Mouse (Mus musculus) retina, embryonic 14.5 days (tissue): Measurements from ENCODE around the gene B4galnt4.
"Not testable (repeated sequence)": the region's sequence is repeated elsewhere in the genome, so short reads cannot be mapped to it uniquely, and the experiment has no call there.

Experiments
- DNase-seq: peaks from one replicate; pipeline ENCODE4 v3.0.0-alpha.2; 2015; ENCODE audit warnings: low spot score

B4galnt4 gene

DNA sequence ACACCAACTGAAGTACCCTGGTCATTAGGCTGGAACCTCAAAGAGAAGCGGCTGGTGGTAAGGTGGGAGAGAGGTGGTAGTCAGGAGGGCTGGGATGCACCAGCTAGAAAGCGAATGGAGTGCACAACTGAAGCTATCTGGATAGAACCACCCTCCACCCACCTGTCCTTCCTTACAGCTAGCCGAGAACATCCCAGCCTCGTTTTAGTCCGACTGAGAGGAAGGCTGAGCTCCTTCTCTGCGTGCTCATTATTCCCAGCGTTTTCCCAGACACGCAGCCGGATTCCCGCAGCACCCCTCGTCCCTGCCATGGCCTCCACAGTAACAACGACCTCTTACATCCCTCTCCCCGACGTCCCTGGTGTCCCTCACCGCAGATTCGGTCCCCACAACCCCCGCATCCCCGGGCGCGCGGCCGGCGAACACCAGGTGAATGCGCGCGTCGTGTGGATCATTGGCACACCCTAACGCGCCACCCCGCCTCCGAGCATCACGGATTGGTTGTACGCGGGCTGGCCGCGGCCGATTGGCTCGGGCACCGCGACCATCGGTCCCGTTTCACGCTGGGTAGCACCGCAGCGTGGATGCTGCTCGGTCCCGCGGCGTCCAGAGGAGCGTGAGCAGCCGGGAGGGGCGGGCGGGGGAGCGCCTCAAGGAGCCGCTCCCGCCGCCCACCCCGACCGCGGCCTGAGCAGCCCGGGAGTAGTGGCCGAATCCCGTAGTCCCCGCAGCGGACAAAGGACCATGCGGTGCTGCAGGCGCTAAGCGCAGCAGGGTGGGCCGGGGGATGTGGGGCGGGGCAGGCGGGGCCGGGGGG is at the start of gene B4galnt4:
Gene B4galnt4, plus strand, starts transcription at position 679 of the 817 bp plus-strand sequence.
- peak; percentile 87 for DNase-seq

DNA sequence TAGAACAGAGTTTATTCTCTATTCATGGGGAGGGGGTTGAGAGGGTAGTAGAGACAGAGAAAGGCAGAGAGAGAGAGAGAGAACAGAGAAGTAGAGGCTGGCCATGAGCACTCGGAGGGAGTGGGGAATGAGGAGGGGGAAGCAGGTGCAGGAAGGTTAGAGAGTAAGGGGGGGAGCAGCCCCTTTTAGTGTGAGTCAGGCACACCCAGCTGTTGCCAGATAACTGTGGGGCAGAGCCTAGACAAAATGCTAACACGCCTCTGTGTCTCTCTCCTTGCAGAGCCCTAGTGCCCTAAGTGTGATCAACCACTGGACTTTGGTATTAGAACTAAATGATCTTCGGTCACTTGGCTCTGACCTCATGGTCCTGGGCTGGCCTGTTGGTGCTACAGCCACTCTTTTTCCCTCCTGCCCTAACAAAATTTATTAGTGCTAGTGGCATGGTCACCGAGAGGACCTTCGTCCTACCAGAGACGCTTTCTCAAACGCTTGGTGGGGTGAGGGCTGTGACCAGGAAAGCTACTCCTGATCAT is 49.6 kb upstream of the B4galnt4 start:
- DNase-seq = no peak

DNA sequence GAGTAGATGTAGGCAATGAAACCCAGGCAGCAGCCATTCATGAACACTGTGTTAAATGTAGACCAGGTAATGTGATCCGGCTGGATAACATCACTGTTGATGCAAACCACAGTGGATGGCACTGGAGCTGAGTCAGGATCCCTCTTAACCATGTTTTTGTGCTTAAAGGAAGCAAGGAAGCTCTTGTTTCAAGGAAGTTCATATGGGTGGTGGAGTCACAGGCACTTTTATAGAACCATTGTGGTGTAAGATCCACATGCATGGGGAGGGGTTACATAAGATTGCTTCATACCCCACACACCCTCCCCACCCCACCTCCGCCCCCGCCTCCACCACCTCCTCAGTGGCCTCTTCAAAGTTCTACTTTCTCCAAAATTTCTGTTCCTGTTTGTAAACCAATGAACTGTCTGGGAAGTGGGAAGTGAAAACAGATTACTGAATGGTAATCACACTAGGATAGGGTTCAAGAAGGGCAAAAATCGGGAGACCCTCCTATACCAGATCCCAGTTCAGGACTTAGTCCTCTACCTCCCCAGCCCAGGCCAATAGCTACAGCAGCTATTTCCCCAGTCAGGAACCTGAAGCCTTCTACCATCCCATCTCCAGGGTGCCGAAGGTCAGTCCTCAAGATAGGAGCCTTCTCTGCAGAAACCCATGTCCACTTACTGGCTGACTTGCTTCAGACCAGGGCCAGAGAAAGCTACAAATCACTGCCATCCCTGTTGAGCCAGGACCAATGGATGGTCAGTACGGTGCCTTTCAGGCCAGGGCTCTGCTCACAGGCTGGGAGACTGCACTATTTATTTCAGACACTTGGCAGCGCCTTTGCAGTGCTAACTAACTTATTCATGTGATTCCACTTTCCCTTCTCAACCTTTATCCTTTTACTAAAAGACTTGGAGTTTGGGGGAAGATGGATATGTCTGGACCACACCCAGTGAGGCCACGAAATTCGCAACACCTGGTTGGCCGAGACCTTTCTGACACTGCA is 43.9 kb upstream of the B4galnt4 start:
- no peak for DNase-seq

DNA sequence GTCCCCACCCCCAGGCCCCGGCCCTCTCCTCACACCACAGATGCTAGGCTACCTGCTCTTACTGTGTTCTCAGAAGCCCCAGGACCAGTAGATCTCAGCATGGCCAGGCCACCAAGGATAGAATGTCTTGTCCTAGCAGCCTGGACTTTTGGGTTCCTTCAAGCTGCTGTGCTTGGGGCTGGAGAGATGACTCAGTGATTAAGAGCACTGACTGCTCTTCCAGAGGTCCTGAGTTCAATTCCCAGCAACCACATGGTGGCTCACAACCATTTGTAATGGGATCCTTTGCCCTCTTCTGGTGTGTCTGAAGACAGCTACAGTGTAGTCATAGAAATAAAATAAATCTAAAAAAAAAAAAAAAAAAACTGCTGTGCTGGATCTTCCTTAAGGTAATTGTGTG is 43.1 kb upstream of the B4galnt4 start, which contains the start of gene Ifitm6:
Gene Ifitm6, minus strand, starts transcription at position 101 of the 400 bp plus-strand sequence.
- not testable (repeated sequence) for DNase-seq

DNA sequence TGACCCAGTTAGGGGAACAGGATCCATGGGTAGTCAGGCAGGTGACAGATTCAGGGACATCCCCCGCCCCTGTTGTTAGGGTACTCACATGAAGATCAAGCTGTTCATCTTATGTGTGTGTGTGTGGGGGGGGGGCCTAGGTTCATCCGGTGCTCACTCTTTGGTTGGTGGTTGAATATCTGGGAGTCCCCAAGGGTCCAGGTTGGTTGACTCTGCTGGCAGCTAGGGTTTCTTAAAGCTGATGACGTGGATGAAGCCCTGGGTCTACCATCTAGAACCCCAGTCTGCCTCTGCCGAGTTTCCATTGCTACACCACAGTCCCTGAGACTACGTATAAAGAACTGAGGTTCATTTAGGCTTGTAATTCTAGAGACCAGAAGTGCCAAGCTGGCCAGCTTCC is 41.9 kb upstream of the B4galnt4 start:
- no peak for DNase-seq

DNA sequence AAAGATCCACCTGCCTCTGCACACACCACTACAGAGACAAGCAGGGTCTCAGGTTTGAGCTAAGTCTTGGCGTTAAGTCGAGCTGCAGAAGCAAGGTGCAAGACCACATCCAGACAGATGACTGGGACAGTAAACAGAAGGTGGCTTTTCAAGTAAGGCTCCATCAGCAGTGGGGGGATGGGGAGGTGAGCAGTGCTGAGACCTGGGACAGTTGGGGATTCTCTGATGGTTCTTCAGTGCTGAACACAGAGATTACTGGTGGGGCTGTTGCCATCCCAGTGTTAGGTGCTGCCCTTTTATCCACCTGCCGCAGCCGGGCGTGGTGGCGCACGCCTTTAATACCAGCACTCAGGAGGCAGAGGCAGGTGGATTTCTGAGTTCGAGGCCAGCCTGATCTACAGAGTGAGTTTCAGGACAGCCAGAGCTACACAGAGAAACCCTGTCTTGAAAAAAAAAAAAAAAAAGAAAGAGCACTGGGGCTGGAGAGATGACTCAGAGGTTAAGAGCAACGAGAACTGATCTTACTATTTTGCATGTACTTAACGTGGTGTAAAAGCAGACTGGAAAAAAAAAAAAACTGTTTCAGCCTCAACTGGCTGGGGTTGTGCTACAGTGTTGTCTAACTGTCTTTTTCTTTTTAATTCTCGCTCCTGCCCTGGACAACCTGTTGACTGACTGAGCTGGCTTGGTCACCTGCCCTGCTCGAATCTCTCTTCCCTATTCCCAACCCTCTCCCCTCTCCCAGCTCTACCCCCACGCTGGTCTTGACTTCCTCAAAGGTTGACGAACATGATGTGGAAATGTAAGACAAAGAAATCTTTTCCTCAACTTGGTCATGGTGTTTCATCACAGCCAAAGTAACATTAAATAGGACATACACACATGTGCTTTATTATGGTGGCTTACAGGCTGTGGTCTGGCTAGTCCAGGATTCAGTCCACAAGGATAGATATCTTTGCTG is 39.1 kb upstream of the B4galnt4 start:
- DNase-seq = no peak

DNA sequence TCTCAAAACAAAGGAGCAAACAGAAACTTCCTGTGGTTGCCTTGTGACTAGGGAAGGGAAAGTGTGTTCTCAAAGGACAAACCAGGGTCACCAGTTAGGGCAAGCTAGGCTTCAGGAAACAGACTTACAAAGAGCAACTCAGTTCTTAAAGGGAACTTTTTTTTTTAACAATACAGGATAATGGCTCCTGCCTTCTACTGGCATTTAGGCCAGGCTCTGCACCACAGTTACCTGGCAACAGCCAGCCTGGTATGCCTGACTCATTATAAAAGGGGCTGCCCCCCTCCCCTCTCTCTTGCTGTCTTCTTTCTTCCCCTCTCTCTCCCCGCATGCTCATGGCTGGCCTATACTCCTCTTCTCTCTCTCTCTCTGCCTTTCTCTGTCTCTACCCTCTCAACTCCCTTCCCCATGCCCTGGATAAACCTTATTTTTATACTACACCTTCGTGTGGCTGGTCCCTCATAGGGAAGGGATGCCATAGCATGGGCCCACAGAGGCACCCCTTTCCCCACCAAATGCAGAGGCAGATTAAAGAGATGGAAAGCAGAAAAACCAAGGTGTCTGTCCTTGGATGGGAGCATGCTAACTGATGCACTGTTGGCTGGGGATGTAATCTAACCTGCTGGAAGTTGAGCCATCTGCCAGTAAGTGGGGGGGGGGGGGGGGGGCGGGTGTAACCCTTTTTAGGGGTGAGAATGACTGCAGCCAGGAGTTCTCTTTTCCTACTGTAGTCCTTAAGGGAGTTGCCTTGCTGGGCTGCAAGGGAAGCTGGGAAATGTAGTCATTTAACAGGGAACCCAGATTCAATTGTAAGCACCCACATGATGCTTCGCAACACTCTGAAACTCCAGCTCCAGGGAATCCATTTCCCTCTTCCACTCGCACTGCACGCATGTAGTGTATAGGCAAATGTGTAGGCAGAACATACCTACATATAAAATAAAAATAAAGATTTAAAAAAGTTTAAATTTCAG is 35.8 kb upstream of the B4galnt4 start:
- DNase-seq = peak; percentile 30

DNA sequence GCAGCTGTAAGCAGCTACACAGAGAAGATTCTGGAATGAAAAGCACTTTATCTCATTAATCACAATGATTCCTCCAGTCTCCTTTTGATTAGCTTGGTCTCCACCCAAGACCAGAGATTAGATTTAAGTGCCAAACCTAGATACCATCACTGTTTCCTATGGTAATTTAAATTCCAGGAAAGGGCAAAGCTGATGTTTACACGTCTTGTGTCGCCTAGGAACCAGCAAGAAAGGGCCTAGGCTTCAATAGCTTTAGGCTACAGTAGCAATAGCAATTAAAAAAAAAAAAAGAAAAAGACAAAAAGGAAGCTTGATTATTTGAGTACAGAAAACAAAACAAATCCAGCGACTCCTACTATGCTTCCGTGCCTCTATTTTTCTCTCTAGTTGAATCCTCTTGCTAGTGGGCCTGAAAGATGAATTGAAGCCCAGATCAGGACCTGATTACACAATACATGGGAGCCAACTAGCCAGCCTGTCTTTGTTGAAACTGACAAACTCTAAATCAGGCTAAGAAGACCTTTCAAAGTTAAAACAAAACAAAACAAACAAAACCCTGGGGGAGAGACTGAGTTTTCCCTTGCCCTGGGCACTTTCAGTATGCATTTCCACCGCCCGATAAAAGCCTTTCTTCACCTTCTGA is 34.7 kb upstream of the B4galnt4 start:
- no peak for DNase-seq

DNA sequence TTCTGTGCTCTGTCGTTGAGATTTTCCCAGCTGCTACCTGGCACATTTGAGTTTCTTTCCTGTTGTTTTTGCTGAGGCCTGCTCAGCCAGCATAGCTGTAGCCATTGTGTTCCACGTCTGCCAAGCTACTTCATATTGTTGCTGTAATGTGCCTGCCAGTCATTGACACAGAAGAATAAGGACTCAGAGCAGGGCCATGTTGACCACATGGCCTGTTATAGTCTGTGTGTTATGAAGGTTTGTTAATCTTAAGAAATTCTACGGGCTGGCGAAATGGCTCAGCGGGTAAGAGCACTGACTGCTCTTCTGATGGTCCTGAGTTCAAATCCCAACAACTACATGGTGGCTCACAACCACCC is 34.2 kb upstream of the B4galnt4 start:
- DNase-seq = no peak

DNA sequence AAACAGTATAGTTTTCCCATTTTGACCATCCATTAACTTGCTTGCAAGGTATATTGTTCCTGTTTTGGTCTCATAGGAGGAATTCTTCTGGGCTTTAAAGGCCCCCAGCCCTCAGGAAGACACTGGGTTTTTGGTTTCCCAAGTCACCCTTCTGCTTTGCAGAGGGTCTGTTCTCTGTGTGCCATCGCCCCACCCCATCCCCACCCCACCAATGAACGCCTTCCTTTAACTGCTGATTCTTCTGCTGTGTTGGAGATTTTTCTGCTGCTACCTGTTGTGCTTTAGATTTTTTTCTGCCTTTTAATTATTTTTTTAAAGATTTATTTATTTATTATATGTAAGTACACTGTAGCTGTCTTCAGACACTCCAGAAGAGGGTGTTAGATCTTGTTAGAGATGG is 32.1 kb upstream of the B4galnt4 start, which contains the start of gene Gm17387:
Gene Gm17387, plus strand, starts transcription at position 301 of the 400 bp plus-strand sequence.
- no peak for DNase-seq

DNA sequence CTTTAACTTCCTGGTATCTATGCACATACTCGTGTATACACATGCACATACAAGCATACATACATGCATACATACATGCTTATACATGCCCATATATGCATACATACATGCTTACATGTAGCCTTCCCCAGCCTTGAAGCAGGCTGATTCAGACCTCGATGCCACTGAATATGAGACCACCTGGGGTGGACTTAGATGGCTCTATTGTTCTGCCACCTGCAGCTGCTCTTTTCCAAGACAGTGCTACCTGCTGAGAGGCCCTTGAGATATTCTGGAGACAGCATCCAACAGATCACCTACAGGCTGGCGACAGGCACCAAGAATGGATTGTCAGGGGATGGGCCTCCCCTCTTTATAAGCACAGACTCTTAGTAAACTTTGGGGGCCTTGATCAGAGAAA is 30.5 kb upstream of the B4galnt4 start:
- no peak for DNase-seq

DNA sequence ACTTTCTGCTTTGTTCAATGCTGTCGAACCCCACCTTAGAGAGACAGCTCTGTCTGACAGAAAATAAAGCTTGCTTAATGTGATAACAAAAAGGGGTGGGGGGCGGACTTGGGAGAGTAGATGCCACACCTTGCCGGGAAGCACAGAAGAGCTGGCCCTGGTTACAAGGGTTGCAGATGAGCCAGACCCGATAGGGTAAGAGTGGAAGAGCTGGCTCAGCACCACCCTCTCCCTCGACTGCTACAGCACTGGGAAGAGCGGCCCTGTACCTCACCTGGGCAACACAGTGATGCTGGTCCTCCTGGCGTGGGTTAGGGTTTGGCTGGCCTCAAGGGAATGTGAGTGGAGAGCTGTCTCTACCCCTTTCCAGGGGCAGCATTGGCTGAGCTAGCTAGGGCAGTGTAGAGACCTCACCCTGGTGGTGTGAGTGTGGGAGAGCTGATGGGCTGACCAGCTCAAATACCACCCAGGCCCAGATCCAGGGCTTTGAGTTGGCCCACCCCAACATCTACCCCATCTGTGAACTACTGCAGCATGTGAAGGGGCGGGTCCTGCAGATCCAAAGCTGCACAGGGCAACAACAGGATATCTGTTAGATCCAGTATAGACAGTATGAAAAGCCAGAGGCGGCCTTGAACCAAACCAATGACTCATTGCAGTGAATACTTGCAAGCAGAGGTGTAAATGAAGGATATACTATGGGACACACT is 28.3 kb upstream of the B4galnt4 start:
- DNase-seq = no peak

DNA sequence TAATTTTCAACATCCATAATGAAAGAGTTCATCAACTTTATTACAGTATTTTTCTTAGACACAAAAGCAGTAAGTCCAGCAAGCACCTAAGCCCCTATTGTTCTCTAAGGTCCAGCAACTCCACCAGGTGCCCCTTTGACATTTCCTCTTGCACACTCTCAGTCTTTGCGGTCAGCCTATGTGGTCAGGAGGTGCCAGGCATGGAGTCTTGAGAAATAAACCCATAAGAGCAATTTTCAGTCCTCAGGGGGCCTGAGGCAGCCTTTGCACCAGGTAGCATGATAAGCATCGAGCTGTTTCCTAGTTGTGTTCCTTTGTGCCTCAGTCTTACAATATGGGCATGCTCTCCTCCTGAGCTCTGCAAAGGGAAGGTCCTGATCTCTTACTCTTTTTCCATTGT is 24.3 kb upstream of the B4galnt4 start:
- not testable (repeated sequence) for DNase-seq

DNA sequence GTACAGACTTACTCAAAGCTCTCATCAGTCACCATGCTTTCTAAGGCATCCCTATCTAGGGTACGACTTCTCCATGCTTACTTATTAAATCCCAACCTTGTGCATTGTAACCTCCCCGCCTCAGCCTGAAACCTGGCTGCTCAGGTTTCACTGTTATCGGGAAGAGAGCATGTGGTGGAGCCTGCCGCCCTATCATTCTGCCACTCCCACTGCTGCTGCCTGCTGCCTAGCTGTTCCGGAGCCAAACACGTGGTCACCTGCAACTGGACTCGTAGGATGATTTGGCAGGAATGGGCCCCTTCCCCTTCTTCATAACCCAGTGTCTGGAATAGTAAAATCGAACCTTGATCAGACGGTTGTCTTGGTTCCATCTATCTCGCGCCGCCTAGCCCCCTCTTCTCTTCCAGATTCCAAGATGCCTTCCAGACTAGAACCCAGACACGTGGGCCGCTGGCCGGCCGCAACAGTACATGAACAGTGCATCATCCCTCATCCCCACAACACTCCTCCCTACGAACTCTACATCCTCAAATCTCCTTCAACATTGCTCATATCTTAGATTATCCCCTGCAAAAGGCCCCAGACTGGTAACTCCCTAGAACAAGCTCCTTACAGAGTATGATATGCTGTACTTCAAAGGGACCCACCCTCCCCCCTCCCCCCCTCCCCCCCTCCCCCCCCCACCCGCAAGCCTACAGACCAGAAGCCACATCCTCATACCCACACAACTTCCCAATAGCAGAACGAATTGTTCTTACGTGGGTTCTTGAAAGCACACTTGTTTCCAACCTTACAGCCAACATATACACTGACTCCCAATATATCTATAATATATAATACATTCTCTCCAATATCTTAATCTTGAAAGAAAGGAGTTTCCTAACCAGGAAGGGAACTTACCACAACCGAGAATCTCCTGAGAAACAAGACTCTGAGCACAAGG is 22.5 kb upstream of the B4galnt4 start:
- DNase-seq = no peak

DNA sequence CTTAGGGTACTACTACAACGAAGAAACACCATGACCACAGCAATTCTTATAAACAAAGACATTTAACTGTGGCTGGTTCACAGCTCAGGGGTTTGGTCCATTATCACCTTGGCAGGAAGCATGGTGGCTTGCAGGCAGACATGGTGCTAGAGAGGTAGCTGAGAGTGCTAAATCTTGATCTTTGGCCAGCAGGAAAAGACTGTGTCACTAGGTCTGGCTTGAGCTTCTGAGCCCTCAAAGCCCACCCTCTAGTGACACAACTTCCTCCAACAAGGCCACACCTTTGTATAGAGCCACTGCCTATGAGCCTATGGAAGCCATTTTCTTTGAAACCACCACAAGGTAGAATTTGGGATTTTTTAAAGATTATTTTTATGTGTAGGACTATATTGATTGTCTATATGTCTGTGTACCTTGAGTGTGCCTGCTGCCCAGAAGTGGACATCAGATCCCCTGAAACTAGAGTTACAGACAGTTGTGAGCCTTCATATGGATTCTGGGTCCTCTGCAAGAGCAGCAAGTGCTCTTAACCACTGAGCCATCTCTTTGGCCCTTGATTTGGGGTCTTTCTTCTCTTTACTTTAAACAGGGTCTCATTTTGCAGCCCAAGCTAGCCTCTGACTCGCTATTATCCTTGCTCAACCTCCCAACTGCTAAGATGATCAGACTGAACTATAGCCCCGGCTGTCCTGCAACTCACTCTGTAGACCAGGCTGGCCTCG is 21.4 kb upstream of the B4galnt4 start:
- no peak for DNase-seq

DNA sequence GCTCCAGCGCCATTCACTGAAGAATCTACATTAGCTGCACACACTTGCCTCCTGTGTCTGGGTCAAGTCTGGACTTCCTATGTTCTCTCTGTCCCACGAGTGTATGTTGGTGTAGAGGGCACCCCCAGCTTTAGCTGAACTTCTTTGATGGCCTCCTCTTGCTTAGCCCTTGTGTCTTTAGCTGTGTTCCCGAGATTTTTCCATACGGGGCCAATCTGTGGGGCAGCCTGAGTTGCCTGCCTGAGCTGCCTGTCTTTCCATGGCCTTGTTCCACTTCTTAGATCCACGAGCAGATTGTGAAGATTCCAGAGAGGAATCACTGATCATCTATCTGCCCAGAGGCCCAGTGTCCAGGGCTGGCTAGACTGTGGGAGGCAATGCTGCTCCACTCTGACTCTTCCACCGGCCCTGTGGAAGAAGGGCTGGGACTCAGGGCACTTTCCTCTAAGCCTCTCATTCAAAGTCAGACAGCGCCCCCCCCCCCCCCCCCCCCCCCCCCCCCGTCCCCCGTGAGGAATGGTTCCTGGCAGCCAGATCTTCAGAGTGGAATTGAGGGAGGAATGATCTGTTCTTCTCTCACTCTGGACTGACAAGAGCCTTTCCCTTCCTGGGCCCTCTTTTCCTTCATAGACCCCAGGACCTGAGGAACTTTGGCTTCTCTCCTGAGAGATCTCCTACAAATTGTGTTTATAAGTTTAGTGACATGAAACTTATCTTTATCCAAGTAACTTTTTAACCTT is 19.9 kb upstream of the B4galnt4 start:
- DNase-seq = peak; percentile 23
